Mouse (Mus musculus): ENCODE results near the gene Cdc40. TPM values are rescaled to one million over a fixed set of nuclear protein-coding genes. Genes with fewer than 3 reads are reported as not detected.
A peak's percentile ranks its signal among the peaks of the same experiment; 100 is the strongest.

Gene Cdc40
- polyA plus RNA-seq, 1 experiment from 2014 or later, result 36.3 TPM

DNA sequence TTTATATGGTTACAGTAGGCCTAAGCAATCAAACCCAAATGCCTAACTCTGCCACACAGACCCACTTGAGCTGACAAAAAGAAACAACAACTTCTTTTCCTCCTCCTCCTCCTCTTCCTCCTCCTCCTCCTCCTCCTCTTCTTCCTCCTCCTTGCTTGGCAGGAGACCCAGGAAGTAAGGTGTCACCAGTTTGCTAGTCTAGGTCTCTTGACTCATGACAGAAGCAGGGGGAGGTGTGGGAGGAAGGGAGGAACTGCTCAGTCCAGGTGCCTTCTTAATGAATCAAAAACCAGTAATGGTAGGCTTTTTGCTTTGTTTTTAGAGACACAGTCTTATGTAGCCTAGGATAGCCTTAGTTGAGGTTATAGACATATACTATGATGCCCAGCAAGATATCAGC is 32.0 kb downstream of the Cdc40 start:
- H3K4me1 ChIP-seq (ENCODE audit: control insufficient read depth, insufficient read depth, low read length), result no peaks in the 10 kb centered on the region
- ATAC-seq (ENCODE audit: insufficient read depth, low FRiP score, low TSS enrichment) (no peak), DNase-seq (ENCODE audit: low spot score) (no peak)
- H3K4me2 ChIP-seq (ENCODE audit: low read depth), result no peak overlapping the region
- no peak overlapping the region for H3K27ac ChIP-seq (ENCODE audit: low read depth, low read length)
- no peaks in the 10 kb centered on the region; the same call in 1 of the 2 replicates for H3K36me3 ChIP-seq (ENCODE audit: control insufficient read depth, insufficient read depth, low read length)
- H3K27me3 ChIP-seq (ENCODE audit: control insufficient read depth, insufficient read depth, low read length), result no peaks in the 10 kb centered on the region
- H3K9ac ChIP-seq (ENCODE audit: low read length), result no peak overlapping the region
- no peak overlapping the region for H3K4me3 ChIP-seq (ENCODE audit: low read depth, low read length)
- H3K9me3 ChIP-seq (ENCODE audit: control insufficient read depth, low read length), result no peaks in the 10 kb centered on the region

DNA sequence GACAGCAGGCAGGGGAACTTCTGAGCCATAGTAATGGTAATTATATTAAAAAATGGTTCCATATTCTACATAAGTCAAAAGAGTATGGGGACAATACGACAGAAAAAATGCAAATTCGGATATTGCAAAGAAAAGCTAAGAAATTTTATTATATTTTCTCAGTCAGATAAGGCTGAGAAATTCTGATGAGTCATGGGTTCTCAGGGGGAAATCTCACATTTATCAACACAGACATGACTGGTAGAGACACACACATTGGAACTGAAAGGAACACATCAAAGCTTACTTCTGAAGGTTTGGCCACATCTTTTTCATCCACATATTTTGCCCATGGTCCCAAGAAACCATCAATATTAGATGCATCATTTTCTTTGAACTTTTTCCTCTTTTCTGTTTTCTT is 32.5 kb downstream of the Cdc40 start:
- DNase-seq (ENCODE audit: low spot score) (no peak), ATAC-seq (ENCODE audit: insufficient read depth, low FRiP score, low TSS enrichment) (no peak)
- H3K36me3 ChIP-seq (ENCODE audit: control insufficient read depth, insufficient read depth, low read length), result no peaks in the 10 kb centered on the region; the same call in 1 of the 2 replicates
- no peak overlapping the region for H3K4me3 ChIP-seq (ENCODE audit: low read depth, low read length)
- 86% methylated on average over 2 of the region's 2 CpGs for WGBS
- no peaks in the 10 kb centered on the region for H3K4me1 ChIP-seq (ENCODE audit: control insufficient read depth, insufficient read depth, low read length)
- no peaks in the 10 kb centered on the region for H3K9me3 ChIP-seq (ENCODE audit: control insufficient read depth, low read length)
- no peak overlapping the region for H3K27ac ChIP-seq (ENCODE audit: low read depth, low read length)
- H3K4me2 ChIP-seq (ENCODE audit: low read depth), result no peak overlapping the region
- H3K27me3 ChIP-seq (ENCODE audit: control insufficient read depth, insufficient read depth, low read length), result no peaks in the 10 kb centered on the region
- H3K9ac ChIP-seq (ENCODE audit: low read length), result no peak overlapping the region

DNA sequence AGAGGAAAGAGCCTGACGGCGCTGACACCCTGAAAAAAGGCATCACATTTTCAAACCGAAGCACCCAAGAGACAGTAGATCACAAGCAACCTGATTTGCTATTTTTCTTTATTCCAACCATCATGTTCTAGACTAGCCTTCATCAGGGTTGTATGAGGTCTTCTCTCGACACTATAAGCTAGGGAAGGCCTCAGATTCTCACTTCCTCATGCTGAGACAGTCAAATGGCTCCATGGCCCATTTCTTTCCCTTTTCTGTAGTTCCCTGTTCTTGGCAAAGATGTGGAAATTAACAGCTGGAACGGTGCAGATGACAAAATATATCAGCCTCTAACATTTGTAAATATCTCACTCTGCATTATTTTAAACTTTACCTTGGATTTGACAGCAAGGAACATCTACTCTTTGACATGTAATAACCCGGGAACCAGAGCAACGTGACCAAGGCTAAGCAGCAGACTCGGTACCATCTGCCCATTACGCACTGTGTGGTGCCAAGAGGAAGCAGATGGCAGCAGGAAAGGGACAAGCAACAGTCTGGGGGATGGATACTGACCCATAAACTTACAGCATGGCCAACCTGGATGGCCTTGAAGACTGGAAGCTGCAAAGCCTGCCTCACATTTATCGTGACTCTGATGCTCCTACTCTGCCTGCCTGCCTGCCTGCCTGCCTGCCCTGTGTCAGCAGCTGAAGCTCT is 35.8 kb downstream of the Cdc40 start:
- WGBS, result 96% methylated on average over 10 of the region's 10 CpGs

DNA sequence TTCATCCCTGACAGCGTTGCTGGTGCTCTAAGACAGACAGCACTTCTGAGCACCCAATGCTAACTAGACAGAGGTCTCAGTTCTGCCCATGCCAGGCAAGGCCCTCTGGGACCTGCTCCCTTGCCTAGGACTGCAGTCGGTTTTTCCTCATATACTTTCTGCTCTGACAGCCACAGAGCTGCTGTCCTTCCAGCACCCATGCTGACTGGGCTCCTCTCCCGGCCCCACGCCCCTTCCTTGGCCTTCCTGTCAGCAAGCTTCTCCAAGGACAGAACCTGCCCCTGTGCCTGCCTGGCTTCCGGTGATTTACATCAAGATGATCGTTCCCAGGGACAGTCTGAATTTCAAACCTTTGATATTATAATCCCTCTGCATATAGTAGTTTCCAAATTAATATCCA is 37.5 kb downstream of the Cdc40 start:
- 87% methylated on average over 6 of the region's 6 CpGs for WGBS
- DNase-seq (ENCODE audit: low spot score) (no peak), ATAC-seq (ENCODE audit: insufficient read depth, low FRiP score, low TSS enrichment) (no peak)
- Histone ChIP-seq H3K4me2 (ENCODE audit: low read depth) (no peak overlapping the region), H3K36me3 (ENCODE audit: control insufficient read depth, insufficient read depth, low read length) (peaks cover 7% of the 10 kb centered on the region), H3K9ac (ENCODE audit: low read length) (no peak overlapping the region), H3K4me1 (ENCODE audit: control insufficient read depth, insufficient read depth, low read length) (no peaks in the 10 kb centered on the region), H3K9me3 (ENCODE audit: control insufficient read depth, low read length) (no peaks in the 10 kb centered on the region), H3K27me3 (ENCODE audit: control insufficient read depth, insufficient read depth, low read length) (no peaks in the 10 kb centered on the region), H3K27ac (ENCODE audit: low read depth, low read length) (no peak overlapping the region), H3K4me3 (ENCODE audit: low read depth, low read length) (no peak overlapping the region)

More for the DNA sequence above, 35.8 kb downstream of the Cdc40 start:
- H3K4me2 ChIP-seq (ENCODE audit: low read depth), result no peak overlapping the region
- no peaks in the 10 kb centered on the region for H3K27me3 ChIP-seq (ENCODE audit: control insufficient read depth, insufficient read depth, low read length)
- peaks cover 2% of the 10 kb centered on the region for H3K36me3 ChIP-seq (ENCODE audit: control insufficient read depth, insufficient read depth, low read length)
- H3K9ac ChIP-seq (ENCODE audit: low read length), result no peak overlapping the region
- H3K27ac ChIP-seq (ENCODE audit: low read depth, low read length), result no peak overlapping the region
- ATAC-seq (ENCODE audit: insufficient read depth, low FRiP score, low TSS enrichment) (no peak), DNase-seq (ENCODE audit: low spot score) (no peak)
- H3K4me1 ChIP-seq (ENCODE audit: control insufficient read depth, insufficient read depth, low read length), result no peaks in the 10 kb centered on the region
- H3K9me3 ChIP-seq (ENCODE audit: control insufficient read depth, low read length), result no peaks in the 10 kb centered on the region
- H3K4me3 ChIP-seq (ENCODE audit: low read depth, low read length), result no peak overlapping the region

DNA sequence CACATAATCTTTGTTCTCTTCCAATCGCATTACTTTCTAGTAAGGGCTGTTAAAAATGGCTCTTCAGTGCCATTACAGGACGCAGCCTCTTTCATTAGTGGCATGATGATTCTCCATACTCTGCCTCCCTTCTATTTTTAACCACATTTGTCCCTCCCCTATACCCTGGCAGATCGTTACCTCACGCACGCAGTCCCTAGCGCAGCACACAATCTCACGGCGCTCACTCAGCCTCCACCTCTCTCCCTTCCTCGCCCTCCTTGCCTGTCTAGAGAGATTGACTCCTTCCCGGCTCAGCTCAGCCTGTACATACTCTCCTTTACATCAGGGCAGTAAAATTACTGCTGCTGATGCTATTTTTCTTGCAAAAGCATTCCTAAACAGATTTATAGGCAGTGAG is 38.6 kb downstream of the Cdc40 start:
- H3K4me1 ChIP-seq (ENCODE audit: control insufficient read depth, insufficient read depth, low read length), result no peaks in the 10 kb centered on the region
- H3K27ac ChIP-seq (ENCODE audit: low read depth, low read length), result no peak overlapping the region
- no peak overlapping the region for H3K4me3 ChIP-seq (ENCODE audit: low read depth, low read length)
- peaks cover 7% of the 10 kb centered on the region for H3K36me3 ChIP-seq (ENCODE audit: control insufficient read depth, insufficient read depth, low read length)
- ATAC-seq (ENCODE audit: insufficient read depth, low FRiP score, low TSS enrichment) (no peak), DNase-seq (ENCODE audit: low spot score) (no peak)
- H3K27me3 ChIP-seq (ENCODE audit: control insufficient read depth, insufficient read depth, low read length), result no peaks in the 10 kb centered on the region
- H3K9me3 ChIP-seq (ENCODE audit: control insufficient read depth, low read length), result no peaks in the 10 kb centered on the region
- WGBS, result 79% methylated on average over 10 of the region's 10 CpGs
- no peak overlapping the region for H3K4me2 ChIP-seq (ENCODE audit: low read depth)
- no peak overlapping the region for H3K9ac ChIP-seq (ENCODE audit: low read length)

DNA sequence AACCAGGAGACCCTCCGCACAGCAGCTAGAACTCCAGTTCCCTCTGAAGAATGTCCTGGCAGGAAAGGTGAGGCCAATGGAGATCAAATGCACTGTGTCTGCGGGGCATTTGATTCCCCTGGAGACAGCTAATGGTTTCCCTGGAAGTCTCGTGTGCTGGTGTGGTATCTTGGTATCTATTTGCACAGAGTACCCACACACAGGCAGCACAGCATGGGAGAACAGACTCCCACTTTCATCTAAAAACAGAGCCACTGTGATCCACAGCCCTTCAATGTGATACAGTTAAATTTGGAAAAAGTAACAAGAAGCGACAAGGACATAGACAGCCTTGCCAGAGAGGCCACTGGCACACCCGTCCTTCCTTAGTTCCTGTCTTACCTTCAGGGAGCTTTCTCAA is 39.3 kb downstream of the Cdc40 start:
- H3K36me3 ChIP-seq (ENCODE audit: control insufficient read depth, insufficient read depth, low read length), result peaks cover 7% of the 10 kb centered on the region
- 77% methylated on average over 5 of the region's 5 CpGs for WGBS
- H3K4me2 ChIP-seq (ENCODE audit: low read depth), result no peak overlapping the region
- no peaks in the 10 kb centered on the region for H3K9me3 ChIP-seq (ENCODE audit: control insufficient read depth, low read length)
- no peak for ATAC-seq (ENCODE audit: insufficient read depth, low FRiP score, low TSS enrichment)
- no peaks in the 10 kb centered on the region for H3K4me1 ChIP-seq (ENCODE audit: control insufficient read depth, insufficient read depth, low read length)
- H3K27ac ChIP-seq (ENCODE audit: low read depth, low read length), result no peak overlapping the region
- no peak overlapping the region for H3K4me3 ChIP-seq (ENCODE audit: low read depth, low read length)
- DNase-seq (ENCODE audit: low spot score), result no peak
- no peaks in the 10 kb centered on the region for H3K27me3 ChIP-seq (ENCODE audit: control insufficient read depth, insufficient read depth, low read length)
- H3K9ac ChIP-seq (ENCODE audit: low read length), result no peak overlapping the region

DNA sequence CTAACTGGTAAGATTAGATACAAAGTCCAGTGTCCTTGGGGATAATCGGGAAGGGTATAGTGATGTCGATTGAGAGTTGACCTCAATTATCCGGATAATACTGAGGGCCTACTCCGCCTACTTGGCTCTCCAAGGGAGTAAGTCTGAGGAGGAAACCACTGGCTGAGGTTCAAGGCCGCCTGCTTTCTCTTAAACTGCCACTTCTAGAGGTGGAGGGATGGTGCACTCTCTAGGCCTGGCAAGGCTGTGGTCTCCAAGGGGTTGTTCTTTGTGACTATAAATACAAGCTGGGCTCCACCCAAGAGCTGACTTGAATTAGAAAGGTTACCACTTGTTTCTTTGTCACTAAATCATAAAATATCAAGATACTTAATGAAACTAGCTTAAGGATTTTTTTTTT is 43.0 kb downstream of the Cdc40 start:
- Histone ChIP-seq H3K27me3 (ENCODE audit: control insufficient read depth, insufficient read depth, low read length) (no peaks in the 10 kb centered on the region), H3K4me3 (ENCODE audit: low read depth, low read length) (no peak overlapping the region), H3K36me3 (ENCODE audit: control insufficient read depth, insufficient read depth, low read length) (peaks cover 10% of the 10 kb centered on the region), H3K9me3 (ENCODE audit: control insufficient read depth, low read length) (no peaks in the 10 kb centered on the region), H3K4me2 (ENCODE audit: low read depth) (no peak overlapping the region), H3K4me1 (ENCODE audit: control insufficient read depth, insufficient read depth, low read length) (no peaks in the 10 kb centered on the region), H3K27ac (ENCODE audit: low read depth, low read length) (no peak overlapping the region), H3K9ac (ENCODE audit: low read length) (no peak overlapping the region)
- WGBS, result 94% methylated on average over 5 of the region's 5 CpGs
- no peak for DNase-seq (ENCODE audit: low spot score)
- ATAC-seq (ENCODE audit: insufficient read depth, low FRiP score, low TSS enrichment), result no peak

DNA sequence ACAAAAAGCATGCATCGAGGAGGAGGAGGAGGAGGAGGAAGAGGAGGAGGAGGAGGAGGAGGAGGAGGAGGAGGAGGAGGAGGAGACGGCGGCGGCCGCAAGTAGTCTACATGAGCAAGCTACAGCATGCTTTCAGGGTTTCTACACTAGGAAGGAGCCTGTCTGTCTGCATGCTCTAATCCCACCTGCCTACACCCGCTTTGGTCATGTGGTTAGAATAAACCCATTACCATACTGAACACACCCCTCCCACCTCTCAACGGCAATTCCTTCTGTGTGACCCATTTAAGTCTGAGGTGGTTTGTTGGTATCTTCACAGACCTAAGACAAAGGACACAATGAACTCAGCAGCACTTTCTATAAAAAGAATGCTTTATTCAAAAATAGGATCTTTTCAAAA is 51.8 kb downstream of the Cdc40 start:
- no peak overlapping the region for H3K27ac ChIP-seq (ENCODE audit: low read depth, low read length)
- no peak for ATAC-seq (ENCODE audit: insufficient read depth, low FRiP score, low TSS enrichment)
- H3K4me1 ChIP-seq (ENCODE audit: control insufficient read depth, insufficient read depth, low read length), result no peaks in the 10 kb centered on the region
- WGBS, result 95% methylated on average over 6 of the region's 7 CpGs
- peak; percentile 3 for DNase-seq (ENCODE audit: low spot score)
- H3K27me3 ChIP-seq (ENCODE audit: control insufficient read depth, insufficient read depth, low read length), result no peaks in the 10 kb centered on the region
- H3K9ac ChIP-seq (ENCODE audit: low read length), result no peak overlapping the region
- H3K4me2 ChIP-seq (ENCODE audit: low read depth), result no peak overlapping the region
- 0 out of 2 replicates have a peak, but pooled peaks cover 2% of the 10 kb centered on the region for H3K36me3 ChIP-seq (ENCODE audit: control insufficient read depth, insufficient read depth, low read length)
- H3K4me3 ChIP-seq (ENCODE audit: low read depth, low read length), result no peak overlapping the region
- H3K9me3 ChIP-seq (ENCODE audit: control insufficient read depth, low read length), result no peaks in the 10 kb centered on the region

DNA sequence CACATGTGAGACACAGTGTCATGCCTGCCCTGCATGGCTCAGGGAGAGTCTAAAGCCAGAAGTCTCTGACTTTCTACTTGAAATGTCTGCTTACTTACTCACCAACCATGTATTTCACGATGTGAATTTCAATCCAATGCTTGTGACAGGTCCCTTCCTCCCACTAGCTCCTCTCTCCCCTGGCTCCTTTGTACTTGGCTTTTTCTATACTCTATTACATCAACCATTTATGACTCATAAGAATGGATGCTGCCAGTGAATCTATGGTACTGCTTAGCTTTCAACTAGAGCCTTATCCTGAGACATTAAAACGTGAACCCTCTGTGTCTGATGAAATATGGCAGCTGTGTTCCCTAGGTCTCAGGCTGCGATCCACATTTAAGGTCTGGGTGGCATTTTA is 52.8 kb downstream of the Cdc40 start:
- Histone ChIP-seq H3K27ac (ENCODE audit: low read depth, low read length) (no peak overlapping the region), H3K4me2 (ENCODE audit: low read depth) (no peak overlapping the region), H3K27me3 (ENCODE audit: control insufficient read depth, insufficient read depth, low read length) (no peaks in the 10 kb centered on the region), H3K4me3 (ENCODE audit: low read depth, low read length) (no peak overlapping the region), H3K9ac (ENCODE audit: low read length) (no peak overlapping the region), H3K36me3 (ENCODE audit: control insufficient read depth, insufficient read depth, low read length) (0 out of 2 replicates have a peak, but pooled peaks cover 2% of the 10 kb centered on the region), H3K4me1 (ENCODE audit: control insufficient read depth, insufficient read depth, low read length) (no peaks in the 10 kb centered on the region), H3K9me3 (ENCODE audit: control insufficient read depth, low read length) (no peaks in the 10 kb centered on the region)
- no peak for ATAC-seq (ENCODE audit: insufficient read depth, low FRiP score, low TSS enrichment)
- WGBS, result 94% methylated on average over 3 of the region's 3 CpGs
- DNase-seq (ENCODE audit: low spot score), result no peak

Data from neural tube, embryonic 11.5 days (tissue).